Mouse (Mus musculus) 3T3-L1 (cell line): Measurements from ENCODE around the gene Gm49396.

Experiments
- DNase-seq: peaks from one replicate; pipeline ENCODE4 v3.0.0-alpha.2; 2015; ENCODE audit warnings: low read depth, low spot score

The Gm49396 gene

DNA sequence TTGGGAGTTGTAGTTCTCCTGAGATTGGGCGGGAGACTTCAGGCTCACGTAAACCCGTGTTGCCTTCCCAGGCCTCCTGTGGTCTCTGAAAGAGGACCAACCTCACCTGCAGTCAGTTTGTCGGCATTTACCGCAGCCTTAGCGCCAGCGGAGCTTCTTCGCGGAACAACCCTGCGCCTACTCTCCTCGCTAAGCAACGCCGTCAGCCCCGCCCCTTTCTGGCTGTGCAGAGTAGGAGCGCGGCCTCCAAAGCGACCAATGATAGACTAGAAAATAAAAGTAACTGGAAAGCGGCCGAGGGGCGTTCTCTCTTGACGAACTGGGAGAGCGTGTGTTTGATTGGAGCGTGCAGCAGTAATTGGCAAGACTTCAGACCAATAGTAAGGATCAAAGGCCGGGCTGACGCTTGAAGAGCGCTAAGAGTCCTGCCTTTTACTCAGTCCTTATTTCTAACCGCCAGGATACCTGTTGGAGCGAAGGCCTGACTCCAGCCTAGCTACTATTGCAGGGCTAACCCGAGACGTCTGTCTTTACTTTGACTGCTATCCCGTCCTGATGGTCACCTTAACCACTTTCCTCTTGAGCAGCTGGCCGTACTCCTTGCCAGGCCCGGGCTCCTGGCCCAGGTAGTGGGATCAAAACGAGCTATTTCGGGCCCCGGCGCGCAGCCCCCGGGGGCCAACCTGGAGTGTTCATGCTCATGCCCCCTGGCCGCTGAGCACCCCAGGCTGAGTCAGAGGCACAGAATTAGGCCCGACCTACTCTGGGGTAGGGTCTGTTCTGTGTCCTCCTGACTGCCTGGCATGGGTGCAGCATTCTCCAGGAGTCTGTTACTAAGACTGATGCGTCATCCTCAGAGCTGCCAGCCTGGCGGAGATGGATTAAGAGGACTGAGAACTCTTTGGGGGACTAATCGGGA, 10.8 kb upstream of the Gm49396 start, which contains the start of the genes Hspb6 and Proser3:
Gene Hspb6, plus strand, starts transcription at position 77 of the 919 bp plus-strand sequence.
Gene Proser3, minus strand, starts transcription at position 198 of the 919 bp plus-strand sequence.
- peak; percentile 99 for DNase-seq

DNA sequence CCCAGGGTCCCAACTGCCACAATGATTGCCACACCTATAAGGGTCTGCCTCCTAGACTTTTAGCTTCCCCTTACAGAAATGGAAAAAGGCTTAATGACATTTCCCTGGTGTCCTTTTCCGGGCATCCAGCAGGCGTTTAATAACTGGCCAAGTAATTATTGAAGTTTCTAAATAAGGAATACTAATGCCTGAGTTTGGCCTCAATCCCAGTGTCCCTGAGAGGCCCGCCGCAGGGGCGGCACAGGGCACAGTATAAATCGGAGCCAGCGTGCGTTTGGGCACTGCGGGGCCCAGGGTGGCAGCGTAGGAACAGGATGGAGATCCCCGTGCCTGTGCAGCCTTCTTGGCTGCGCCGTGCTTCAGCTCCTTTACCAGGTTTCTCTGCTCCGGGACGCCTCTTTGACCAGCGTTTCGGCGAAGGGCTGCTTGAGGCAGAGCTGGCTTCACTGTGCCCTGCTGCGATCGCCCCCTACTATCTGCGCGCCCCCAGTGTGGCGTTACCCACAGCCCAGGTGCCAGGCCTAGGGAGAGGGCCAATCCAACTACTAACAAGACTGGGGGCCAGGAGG, 10.0 kb upstream of the Gm49396 start:
- no peak for DNase-seq

DNA sequence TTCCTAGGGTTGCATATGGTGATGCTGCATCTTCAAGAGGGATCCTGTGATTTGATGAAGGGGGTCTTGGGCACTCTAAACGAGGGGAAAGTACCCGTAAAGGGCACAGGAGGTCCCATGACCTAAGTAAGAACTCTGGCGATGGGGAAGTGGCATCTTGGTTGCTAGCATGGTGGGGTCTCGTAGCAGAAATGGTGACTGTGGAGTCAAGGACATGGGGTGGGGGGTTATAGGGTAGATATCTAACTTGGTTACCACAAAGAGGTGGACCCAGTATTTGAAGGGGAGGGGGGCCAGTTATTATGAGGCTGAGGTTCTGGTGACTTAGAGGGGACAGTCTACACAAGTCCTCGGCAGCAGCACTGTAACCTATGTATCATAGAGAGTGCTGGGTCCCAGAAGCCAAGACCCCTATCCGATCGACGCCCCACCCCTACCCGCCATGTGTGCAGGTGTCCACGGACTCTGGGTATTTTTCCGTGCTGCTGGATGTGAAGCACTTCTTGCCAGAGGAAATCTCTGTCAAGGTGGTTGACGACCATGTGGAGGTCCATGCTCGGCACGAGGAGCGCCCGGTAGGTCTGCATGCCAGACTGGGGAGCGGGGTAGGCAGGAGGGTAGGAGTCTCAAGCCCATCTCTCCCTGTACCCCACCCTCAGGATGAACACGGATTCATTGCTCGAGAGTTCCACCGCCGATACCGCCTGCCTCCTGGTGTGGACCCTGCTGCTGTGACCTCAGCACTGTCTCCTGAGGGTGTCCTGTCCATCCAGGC, 9.1 kb upstream of the Gm49396 start:
- no peak for DNase-seq

DNA sequence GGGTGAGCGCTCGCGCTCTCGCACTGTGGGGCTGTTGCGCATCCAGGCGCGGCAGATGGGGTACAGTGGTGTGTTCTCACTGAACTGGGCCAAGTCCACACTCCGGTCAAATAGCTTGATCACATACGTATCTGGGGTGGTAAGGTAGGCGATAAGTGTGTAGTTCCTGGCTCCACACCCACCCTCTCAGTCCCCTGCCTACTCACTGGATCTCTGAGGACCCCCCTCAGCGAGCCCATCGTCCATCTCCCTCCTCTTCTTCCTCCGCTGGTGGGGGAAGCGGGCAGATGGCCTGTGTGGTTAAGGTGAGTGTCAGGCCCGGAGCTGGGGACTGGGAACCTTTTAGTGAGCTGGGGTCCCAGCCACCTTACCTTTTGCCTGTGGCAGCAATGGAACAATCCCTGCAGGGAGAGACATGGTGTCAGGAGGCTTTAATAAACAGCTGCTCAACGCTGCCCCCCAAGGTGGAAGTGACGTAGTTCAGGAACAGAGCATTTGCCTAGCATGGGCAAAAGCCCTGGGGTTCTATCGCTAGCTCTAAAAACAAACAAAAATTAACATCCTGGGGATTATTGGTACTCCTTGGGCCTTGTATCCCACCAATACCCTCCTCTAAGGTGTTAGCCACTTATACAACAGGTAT, 6.1 kb upstream of the Gm49396 start:
- DNase-seq = peak; percentile 55

DNA sequence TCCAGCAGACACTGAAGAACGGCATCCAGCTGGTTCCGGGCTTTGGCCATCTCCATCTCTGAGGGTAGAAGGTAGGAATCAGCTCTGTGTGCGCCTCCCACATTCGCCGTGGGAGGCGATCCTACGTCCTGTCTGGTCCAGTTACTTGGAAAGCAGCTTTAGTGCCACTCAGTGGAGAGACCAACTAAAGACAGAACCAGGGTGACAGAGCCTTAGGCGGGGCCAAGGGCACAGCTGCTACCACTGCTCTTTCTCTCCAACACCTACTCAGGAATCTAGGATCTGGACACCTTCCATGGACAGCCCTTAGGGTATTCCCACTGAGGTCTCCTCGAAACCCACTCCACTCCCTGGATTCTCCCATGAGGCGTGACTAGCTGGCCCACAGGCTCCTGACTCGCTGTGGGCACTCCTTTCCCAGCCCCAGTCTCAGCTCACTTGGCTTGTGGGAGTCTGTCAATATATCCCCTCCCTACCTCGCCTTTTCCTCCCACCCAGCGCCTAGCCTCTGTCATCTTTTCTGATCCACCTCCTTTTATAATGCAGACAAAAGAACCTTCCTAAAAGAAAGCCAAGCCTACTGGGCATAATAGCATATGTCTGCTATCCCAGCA, 5.1 kb upstream of the Gm49396 start:
- DNase-seq = peak; percentile 32

- peak; percentile 33 for DNase-seq
Measured at GRCm38 (mm10) chr7:30558656-30559442, 4.3 kb upstream of the Gm49396 start.

DNA sequence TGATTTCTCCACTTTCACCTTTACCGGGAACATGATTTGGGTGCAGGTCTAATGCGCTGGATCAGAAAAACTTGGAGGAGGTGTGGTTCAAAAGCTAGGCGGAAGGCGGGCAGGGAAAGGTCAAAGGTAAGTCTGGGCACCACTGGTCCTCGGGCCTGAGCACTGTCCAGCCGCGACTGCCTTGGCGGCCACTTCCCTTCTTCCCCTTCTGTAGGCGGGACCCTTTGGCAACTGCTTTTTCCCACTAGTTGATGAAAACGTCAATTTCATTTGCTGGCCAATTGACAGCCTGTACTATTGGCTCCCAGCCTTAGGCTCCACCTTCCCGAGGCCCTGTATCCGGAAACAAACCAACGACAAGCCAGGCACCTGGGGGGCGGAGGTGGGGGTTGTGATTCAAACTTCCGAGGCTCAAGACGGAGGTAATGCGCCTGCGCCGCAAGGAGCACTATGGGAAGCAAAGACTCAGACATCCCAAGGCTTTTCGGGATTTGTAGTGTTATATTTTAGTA, 3.6 kb upstream of the Gm49396 start, which contains the start of gene Lin37:
Gene Lin37, minus strand, starts transcription at position 396 of the 512 bp plus-strand sequence.
- peak; percentile 98 for DNase-seq

DNA sequence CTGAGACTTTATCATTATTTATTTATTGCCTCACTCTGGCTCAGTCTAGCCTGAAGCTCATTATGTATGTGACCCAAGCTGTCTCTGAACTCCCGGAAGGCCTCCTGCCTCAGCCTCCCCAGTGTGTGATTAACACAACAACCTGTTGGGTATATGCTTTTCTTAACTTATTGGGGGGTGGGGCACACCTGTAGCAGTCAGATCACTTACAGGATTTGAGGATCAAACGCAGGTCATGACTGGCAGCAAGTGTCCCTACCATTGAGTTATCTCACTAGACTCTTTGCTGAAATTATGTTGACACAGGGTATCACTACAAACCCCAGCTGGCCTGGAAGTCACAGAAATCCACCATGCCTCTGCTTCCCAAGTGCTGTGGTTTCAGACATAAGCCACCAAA, 2.8 kb upstream of the Gm49396 start:
- DNase-seq = no peak

GRCm38 (mm10) chr7:30562526-30563116, 523 bp upstream of the Gm49396 start:
- peak; percentile 34 for DNase-seq

DNA sequence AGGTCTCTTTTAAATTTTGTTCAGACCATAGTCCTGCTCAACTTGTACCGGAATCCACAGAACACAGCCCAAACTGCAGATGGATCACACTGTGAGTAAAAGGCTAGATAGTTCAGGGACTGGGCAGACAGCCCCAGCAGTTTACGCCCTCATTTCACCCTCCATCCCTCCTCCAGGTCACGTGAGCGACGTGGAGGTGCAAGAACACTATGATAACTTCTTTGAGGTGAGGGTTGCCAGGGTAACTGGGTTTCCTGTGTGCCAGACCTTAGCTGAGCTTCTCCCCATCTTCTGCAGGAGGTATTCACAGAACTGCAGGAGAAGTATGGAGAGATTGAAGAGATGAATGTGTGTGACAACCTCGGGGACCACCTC, 749 bp downstream of the Gm49396 start:
- no peak for DNase-seq

DNA sequence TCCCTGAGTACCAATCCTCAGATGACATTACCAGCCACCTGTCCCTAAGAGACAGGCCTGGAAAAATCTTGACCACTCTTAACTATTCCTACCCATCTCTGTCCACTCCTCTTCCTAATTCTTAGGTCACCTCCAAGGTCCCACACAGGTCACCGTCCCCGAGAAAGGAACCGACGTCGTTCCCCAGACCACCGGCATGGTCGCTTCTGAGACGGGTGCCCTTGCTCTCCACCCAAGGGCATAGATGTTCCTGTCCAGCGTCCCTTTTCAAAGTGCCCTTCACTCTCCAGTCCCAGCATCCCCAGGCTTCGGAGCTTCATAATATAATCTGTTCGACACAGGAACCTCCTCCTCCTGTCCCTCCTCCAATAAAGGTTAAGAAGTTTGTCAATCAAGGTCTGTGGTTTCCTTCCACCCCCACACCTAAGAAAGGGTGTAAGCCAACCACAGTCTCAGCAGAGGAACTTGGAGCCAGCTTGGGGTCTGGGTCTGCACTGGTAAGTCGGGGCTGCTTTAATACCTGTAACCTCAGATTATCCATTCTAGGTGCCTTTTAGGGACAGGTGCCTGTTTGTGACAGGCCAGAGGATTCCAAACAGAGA, 1.9 kb downstream of the Gm49396 start, which contains the start of gene Igflr1:
Gene Igflr1, plus strand, starts transcription at position 458 of the 602 bp plus-strand sequence.
- no peak for DNase-seq

GRCm38 (mm10) chr7:30566033-30566432, 2.9 kb downstream of the Gm49396 start:
- no peak for DNase-seq

- DNase-seq = no peak
Measured at GRCm38 (mm10) chr7:30567555-30567954, 4.4 kb downstream of the Gm49396 start.

DNA sequence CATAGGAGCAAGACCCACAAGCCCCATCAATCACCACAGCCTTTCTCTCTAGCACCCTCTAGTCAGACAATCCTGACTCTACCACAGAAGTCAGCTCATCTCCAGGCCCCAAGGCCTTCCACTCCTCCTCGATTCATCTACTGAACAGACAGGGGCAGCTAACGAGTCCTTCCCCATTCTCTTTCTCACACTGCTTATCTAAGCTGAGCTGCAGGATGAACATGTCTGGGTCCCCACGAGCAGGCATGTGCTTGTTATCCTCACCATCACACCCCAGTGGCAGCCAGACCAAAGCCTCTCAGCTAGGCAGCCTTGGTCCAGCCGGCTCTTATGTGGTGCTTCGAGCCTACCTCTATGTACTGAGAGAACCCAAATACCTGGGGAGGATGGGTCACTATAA, 9.2 kb downstream of the Gm49396 start:
- no peak for DNase-seq

- DNase-seq = no peak
Measured at GRCm38 (mm10) chr7:30572969-30573368, 9.8 kb downstream of the Gm49396 start.

- DNase-seq = no peak
Measured at GRCm38 (mm10) chr7:30579950-30580349, 16.8 kb downstream of the Gm49396 start.

DNA sequence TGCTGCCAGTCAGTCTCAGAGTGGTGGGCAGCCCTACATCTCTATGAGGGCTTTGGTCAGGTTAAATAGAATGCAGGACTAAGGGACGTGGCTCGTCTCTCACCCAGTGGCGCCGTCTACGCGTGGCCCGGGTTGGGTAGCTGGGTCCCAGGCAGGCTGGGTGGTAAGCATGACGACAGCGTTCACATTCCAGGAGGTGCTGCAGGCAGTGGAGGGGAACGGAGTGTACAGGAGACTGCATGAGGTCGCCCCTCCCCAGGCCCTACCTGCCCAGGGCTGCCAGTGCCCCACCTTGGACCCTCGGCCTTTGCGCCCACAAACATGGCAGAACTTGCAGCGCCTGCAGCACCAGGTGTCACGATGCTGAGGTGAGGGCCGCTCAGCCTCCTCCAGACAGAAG, 18.4 kb downstream of the Gm49396 start:
- no peak for DNase-seq

DNA sequence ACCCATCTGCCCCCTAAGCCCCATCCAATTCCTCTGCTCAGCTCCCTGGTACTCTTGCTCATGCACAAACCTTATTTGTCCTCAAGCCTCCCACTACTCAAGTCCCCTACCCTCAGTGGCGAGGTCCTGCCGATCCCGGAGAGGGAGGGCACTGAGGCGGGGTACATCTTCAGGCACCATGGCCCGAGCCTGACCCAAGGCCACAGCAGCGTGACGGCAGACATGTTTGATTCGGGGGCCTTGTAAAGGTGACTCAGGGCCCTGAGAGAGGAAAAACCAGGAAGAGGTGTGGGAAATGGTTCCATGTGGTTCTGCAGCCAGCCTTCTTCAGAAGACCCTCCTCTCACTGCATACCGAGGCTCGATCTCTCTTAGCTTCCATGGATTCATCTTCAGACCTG, 21.2 kb downstream of the Gm49396 start:
- DNase-seq = no peak

- DNase-seq = no peak
Measured at GRCm38 (mm10) chr7:30585170-30585569, 22.0 kb downstream of the Gm49396 start.
